Mouse (Mus musculus) lung, adult 2 months (tissue): ENCODE data around the gene Ndst4.

Experiments used
- CTCF ChIP-seq: fragments of 200-500 bp; IDR thresholded peaks from 2 replicates; pipeline ENCODE4 v1.5.1; 2011; ENCODE audit warnings: mild to moderate bottlenecking, low read length, control low read depth; ENCODE audit not compliant: insufficient read depth
- POLR2A ChIP-seq: fragments of 200-500 bp; IDR thresholded peaks from 2 replicates; pipeline ENCODE4 v1.6.1; 2011; ENCODE audit warnings: low read depth, mild to moderate bottlenecking, control low read depth, low read length, borderline replicate concordance; ENCODE audit errors: extremely low read depth

DNA sequence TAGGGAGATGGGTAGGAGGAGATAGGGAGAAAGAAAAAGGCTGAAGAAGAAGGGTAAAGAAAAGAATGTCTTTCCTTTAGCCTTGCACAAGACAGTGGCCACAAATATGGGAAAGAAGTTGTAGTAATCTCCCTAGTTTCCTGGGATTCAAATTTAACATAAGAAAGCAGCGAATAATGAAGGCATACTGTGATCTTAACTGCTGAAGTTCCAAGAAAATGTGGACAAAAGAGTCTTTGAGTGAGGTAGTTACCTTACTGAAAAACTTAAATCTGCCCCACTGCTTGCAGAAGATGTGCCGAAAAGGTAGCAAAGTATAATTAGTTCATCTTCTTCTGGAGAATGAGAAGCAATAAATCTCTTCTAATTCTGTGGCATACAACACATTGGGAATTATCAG, 228.4 kb downstream of the Ndst4 start:
- no peak for TF ChIP-seq CTCF
- no peak for TF ChIP-seq POLR2A
